Mouse (Mus musculus) lung, postnatal 10 days (tissue): ENCODE measurements around the gene Rora.
A peak's percentile ranks its signal among the peaks of the same experiment; 100 is the strongest.

ENCODE experiments used
- DNase-seq: peaks from one replicate; pipeline ENCODE4 v3.0.0; 2021

The Rora gene

DNA sequence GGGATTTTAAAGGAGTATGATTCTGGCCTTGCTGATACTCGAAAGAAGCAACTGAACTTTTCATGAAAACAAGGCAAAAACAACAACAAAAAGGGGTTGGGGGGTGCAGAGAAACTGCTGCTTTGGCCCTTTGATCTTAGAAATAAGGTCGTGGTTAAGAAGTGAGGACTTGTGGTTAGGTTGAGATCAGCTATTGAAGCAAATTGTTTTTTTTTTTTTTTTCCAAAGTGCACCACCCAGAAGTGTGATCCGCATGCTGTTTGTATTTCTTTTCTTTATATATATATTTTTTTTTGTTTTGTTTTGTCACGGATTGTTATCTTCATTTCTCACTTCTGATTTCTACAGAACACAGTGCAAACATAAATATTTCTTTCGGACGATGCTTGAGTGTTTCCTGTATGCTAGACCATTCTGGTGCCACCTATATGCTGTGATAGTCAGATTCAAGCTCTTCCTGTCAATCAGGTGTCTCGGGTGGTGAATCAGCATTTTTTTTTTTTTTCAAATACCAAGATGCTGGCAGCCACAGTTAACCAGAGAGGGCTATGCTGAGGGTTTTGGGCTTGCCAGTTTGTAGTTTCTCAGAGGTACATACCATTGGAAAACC lies 644.3 kb downstream of the Rora start:
- no peak for DNase-seq

DNA sequence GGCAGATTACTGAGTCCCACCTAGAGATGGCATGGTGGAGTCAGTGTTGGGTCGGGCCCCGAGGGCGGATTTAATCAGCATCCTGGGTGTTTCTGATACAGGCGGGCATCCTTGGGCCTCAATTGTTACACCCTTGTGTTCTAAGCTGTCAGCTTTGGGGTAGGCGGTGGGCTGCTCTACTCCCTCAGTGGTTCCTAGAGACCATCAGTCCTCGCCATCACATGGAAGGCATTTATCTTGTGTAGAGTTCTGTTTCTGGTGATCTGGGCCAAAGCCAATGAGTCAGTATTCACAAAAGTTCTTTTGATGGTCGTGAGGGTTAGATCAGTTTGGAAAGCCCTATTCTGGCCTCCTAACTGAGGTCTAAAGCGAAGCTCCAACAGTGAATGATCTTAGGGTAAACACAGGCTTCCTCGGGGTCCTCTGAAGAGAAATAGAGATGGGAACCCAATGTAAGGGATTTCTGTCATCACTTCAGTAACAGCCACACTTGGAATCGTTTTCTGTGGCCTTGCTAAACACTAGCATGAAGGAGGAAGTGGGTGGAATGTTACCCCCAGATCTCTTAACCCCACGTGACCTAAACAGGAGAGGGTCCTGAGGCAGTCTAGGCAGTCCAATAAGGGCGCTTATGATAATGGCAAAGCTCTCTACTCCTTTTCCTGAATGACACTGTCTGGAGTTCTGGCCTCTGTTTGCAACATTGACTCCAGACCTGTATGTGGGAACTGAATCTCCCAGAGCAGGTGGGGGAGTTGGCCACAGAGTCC lies 645.2 kb downstream of the Rora start:
- DNase-seq, result no peak

DNA sequence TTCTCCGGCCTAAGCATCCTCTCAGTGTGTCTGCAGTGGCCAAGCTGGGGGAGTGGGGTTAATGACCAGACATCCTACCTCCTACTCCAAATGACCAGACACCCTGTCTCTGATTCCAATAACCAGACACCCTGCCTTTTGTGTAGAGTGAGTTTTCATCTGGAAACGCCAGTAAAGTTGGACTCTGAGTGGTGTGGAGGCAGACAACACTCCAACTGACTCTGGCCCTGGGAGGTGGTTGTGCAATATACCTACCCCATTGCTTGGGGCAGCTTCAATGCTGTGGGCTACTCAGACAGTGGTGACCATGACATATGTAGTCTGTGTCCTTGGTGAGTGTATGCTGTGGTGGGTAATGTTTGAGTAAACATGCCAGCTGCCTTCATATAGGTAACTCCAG lies 645.9 kb downstream of the Rora start:
- DNase-seq, result no peak

DNA sequence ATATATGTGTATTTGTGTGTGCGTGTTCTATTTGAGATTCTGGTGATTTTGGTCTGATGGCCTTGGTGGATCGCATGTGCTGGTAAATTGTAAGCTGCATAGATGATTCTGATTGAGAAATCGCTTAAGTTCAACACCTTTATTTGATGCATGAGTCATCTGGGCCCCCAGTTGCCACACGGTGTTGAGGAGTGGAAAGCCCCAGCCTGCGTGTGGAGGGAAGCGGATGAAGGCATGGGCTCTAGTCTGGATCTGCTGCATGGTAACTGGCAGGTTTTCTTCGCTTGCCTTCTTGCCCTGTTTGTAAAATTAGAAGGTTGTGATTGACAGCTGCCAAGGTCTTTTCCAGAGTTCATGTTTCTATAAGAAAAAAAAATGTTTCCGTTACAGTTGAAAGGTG lies 646.7 kb downstream of the Rora start:
- DNase-seq, result no peak

DNA sequence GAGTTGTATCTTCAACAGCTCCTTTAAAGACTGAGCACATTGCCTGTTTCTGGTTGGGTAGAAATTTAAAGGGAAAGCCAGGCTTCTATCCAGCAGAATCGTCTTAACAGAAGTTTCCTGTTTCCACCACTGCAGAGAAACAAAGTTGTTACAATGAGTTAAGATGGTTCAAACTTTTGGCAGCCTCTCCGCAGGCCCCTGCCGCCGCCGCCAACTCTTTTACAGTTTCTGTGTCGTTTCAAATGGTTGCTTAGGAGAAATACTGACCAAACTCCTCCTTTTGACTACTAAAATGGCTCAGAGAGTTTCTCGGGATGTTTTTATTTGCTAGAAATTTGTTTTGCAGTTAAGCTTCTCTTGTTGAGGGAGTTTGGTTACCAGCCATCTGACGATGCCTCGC lies 647.9 kb downstream of the Rora start:
- peak; percentile 78 for DNase-seq

DNA sequence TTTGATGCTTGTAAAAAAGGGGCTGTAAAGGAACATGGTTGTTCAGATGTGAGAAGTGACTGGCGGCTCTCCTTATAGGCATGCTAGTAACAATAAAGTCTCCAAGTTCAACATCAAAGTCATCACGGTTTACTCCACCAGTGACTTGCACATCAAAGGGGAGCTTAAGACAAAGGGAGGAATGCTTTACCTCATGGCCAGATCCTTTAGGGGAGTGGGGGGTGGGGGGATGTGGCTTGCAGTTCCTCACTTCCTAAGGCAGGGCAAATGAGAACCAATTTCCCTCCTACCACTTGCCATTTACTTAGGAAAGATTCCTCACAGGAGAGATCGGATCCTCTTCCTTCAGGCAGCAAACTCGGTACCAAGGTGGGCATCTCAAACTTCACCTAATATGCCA lies 648.4 kb downstream of the Rora start:
- no peak for DNase-seq

GRCm38 (mm10) chr9:69302846-69303245 lies 649.3 kb downstream of the Rora start:
- no peak for DNase-seq

- no peak for DNase-seq
Measured at GRCm38 (mm10) chr9:69303346-69303944, 649.9 kb downstream of the Rora start.

DNA sequence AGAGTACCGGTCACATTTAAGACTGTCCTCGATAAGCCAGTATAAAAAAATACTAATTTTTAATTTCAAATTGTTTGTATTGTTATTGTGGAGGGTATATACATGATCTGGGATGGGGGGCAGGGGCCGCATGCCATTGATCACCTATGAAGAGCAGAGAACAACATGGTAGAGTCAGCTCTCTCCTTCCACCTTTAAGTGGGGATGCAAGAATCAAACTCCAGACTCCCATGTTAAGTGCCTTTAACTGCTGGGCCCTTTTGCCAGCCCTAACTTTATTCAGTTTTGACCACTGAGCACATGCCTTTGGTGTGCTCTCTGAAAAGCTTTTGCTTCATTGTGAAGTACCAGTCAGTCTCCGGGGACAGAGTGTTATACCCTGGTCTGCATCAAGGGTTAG lies 650.4 kb downstream of the Rora start:
- DNase-seq, result no peak

DNA sequence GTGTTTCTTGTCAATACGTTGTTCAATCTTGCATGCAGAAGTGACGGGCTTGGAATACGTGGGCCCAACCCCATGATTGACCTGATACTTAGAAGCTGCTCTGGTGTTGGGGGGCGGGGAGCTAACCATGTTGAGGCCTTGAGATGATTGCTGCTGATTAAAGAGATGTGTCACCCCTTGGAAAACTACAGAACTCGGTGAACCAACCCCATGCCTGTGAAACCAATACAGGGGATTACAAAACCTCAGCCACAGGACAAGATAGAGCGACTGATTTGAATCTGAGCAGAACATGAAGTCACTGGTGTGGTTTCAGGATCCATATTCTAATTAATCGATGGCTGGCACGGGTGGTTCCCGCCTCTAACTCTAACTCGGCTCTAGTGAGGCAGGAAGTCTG lies 650.9 kb downstream of the Rora start:
- no peak for DNase-seq

- no peak for DNase-seq
Measured at GRCm38 (mm10) chr9:69304991-69305390, 651.4 kb downstream of the Rora start.

- no peak for DNase-seq
Measured at GRCm38 (mm10) chr9:69306734-69307528, 653.3 kb downstream of the Rora start.

DNA sequence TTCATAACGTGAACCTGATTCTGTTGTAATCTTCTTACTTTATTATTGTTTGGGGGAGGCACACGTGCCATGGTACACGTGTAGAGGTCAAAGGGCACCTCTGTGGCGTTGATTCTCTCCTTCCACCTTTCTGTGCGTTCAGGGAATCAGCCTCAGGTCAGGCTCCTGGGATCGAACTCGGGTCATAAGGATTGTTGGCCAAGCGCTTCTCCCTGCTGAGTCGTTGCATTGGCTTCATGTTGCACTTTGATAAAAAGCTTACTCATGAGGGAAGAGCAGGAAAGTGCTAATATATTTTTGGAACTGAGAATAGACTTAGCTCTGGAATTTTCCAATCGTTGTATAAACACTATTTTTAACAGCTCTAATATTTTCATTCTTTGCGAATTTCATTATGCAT lies 654.4 kb downstream of the Rora start:
- DNase-seq, result no peak

GRCm38 (mm10) chr9:69310524-69310923 lies 656.9 kb downstream of the Rora start:
- DNase-seq, result no peak

GRCm38 (mm10) chr9:69313297-69313696 lies 659.7 kb downstream of the Rora start:
- no peak for DNase-seq

DNA sequence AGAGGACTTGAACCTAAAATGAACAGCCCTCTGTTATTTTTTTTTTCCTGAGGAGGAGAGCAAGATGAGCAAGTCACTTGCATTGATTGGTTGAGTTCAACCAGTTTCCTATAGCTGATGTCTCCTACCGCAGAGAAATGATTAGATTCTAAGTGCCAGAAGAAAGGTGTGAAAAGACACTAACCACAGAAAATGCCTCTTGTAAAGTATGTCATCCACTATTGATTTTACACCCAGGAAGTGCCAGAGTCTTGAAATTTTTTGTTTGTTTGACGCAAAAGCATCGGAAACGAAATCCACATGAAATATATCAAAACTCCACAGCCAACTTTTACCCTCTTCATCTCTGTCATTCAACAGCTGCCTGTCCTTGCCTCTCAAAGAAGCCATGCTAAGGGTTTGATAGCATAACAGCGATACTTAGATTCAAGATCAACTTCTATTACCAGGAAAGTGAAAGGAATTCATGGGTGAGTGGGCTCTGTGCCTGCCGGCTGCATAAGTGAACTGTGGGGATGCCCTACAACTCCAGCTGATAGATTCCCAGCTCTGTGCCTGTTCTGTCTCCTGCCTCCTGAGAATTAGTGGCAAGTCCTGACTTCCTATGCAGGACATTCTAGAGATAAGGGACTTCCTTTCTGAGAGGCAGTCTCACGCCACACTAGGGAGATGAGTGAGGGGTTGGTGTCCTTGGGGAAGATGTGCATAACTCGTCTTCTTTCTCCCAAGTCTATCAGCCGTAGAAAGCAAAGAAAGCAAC lies 661.0 kb downstream of the Rora start:
- no peak for DNase-seq

DNA sequence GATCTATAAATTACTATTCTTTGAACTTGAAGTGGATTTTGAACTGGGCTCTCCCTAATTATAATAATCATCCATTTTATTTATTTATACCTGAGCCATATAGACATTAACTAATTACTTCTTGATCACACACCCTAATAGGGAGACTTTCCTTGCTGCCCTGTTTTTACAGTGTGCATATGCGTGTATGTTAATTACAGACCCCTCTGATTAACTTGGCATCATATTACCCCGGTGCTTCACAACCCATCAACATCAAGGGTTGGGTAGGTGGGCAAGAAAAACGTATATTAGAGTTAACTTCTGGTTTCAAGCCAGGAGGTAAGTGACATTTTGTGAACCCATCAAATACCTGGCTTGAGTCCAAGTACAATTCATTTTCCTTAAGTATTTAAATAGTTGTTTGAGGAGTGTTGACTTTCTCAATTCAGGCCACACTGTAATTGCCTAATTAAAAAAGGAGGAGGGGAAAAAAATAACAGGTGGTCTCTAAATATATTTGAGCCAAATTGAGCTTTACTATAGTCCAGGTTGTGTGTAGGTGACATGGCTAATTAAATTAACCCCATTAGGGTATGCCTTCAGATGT lies 664.0 kb downstream of the Rora start:
- no peak for DNase-seq

DNA sequence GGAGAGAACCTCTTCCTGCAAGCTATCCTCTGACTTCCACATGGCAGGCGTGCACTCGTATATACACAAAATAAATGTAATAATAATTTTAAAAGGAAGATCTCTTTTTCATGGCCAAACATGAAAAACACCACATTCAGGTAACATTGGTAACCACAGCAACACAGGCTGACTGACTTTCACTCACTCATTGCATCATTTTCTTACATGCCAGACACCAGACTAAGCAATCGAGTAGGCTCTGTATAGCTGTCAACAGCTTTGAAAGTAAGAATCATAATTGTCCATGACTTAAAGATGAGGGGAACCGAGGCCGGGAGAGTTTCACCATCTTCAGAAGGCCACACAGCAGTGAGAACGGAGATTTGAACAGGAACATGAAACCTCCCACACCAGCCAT lies 665.8 kb downstream of the Rora start:
- no peak for DNase-seq

GRCm38 (mm10) chr9:69319913-69320634 lies 666.5 kb downstream of the Rora start:
- DNase-seq, result no peak

- no peak for DNase-seq
Measured at GRCm38 (mm10) chr9:69320635-69321027, 667.0 kb downstream of the Rora start.

DNA sequence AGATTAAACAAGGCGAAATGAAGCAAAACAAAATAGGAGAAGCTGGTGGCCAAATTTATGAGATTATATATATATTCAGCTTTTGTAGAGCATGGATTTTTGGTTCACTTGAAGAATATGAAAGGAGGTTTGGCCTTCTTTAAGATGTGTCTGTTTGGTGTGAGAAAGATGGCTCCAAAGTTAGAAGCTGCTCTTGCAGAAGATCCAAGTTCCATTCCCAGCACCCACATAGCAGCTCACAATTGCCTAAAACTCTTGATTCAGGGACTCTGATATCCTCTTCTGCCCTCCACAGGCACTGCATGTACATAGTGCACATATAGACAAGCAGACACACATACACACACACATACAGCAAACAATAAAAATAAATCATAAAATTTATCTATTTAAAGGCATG lies 668.4 kb downstream of the Rora start:
- no peak for DNase-seq

DNA sequence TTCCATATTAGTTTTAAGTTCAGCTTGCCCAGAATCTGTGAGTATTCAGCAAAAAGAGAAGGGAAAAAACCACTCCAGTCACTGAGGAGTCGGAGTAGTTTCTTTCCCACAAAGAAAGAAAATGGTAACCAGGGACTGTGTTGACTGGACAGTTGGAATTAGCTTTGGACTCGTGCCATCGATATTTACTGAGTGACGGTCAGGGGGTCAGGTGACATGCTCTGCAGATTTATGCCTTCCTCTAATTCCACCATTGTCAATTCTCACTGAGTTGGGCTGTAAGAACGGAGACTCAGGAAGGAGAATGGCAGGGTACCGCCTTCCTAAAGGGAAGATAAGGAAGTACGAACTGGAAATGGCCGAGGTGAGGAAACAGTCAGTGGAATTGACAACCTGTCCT lies 670.2 kb downstream of the Rora start:
- DNase-seq, result no peak
